In the genomic region with DNA sequence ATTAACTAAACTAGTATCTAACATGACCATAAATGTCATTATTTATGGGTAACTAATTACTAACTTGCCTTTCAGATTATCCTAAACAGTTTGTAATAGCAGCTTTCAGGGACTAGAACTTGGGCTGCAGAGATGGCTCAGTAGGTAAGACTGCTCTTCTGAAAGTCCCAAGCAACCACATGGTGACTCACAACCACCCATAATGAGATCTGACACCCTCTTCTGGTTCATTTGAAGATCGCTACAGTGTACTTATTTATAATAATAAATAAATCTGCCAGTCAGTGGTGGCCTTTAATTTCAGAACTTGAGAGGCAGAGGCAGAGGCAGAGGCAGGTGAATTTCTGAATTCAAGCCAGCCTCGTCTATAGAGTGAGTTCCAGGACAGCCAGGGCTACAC, we compare ENCODE assay signal across 8 mouse cellular contexts. TPM values are rescaled to one million over a fixed set of nuclear protein-coding genes. Genes with fewer than 3 reads are reported as not detected.
A peak's percentile ranks its signal among the peaks of the same experiment; 100 is the strongest.
DNase-seq lines count a peak whose midpoint lies in the region; ATAC-seq and TF ChIP-seq lines count a peak whose summit lies in the region.

No protein-coding gene starts in this region.

- no peaks in the 10 kb centered on the region for H3K27me3 ChIP-seq in kidney, embryonic 14.5 days (ENCODE audit: control insufficient read depth, insufficient read depth, low read length)
- no peaks in the 10 kb centered on the region for H3K27me3 ChIP-seq in CH12.LX (replicated peaks)
- no peaks in the 10 kb centered on the region for H3K27me3 ChIP-seq in forebrain, postnatal 0 days (ENCODE audit: insufficient read depth, low read length)
- no peaks in the 10 kb centered on the region for H3K27me3 ChIP-seq in midbrain, embryonic 11.5 days (ENCODE audit: control insufficient read depth, insufficient read depth, low read length)

- no peak for DNase-seq in kidney, postnatal 10 days
- peak; percentile 55 for DNase-seq in CH12.LX (ENCODE audit: extremely low read depth)
- no peak for DNase-seq in forebrain, postnatal 0 days
- no peak for DNase-seq in midbrain, embryonic 11.5 days (ENCODE audit: low spot score, missing footprints)
- no peak for DNase-seq in adrenal gland, adult (ENCODE audit: inconsistent age in 2 of 2, low spot score in 1 of 2)
- no peak for DNase-seq in lung, postnatal 10 days
- DNase-seq in testis, postnatal 10 days (ENCODE audit: low spot score) = no peak

- peaks cover 25% of the 10 kb centered on the region for H3K36me3 ChIP-seq in kidney, embryonic 14.5 days (ENCODE audit: control insufficient read depth, insufficient read depth, low read length)
- peaks cover 24 to 35% of the 10 kb centered on the region in 2 experiments for H3K36me3 ChIP-seq in CH12.LX (replicated peaks in 1 of 2; ENCODE audit: control insufficient read depth in 1 of 2, insufficient read depth in 1 of 2, low read length in 1 of 2)
- H3K36me3 ChIP-seq in forebrain, postnatal 0 days (ENCODE audit: insufficient read depth) = peaks cover 26% of the 10 kb centered on the region
- peaks cover 19% of the 10 kb centered on the region; the same call in 1 of the 2 replicates for H3K36me3 ChIP-seq in midbrain, embryonic 11.5 days (ENCODE audit: control insufficient read depth, insufficient read depth, low read length)

- peak; percentile 35 for TF ChIP-seq RAD21 in CH12.LX (IDR thresholded peaks at IDR 0.05; ENCODE audit: low read depth, low read length)

- no peak overlapping the region for H3K27ac ChIP-seq in kidney, embryonic 14.5 days (ENCODE audit: low read depth, low read length)
- H3K27ac ChIP-seq in CH12.LX (ENCODE audit: insufficient read depth, low read depth) = no peak overlapping the region
- no peak overlapping the region for H3K27ac ChIP-seq in forebrain, postnatal 0 days (ENCODE audit: low read depth, low read length)
- no peak overlapping the region for H3K27ac ChIP-seq in midbrain, embryonic 11.5 days (ENCODE audit: low read depth, low read length)

- H3K9ac ChIP-seq in kidney, embryonic 14.5 days (ENCODE audit: low read depth, low read length) = no peak overlapping the region
- no peak overlapping the region for H3K9ac ChIP-seq in CH12.LX (ENCODE audit: insufficient read depth, low read depth)
- 0 out of 2 replicates have a peak overlapping the region, but pooled peaks have one; percentile 25 for H3K9ac ChIP-seq in forebrain, postnatal 0 days
- H3K9ac ChIP-seq in midbrain, embryonic 11.5 days (ENCODE audit: low read length) = no peak overlapping the region

- peaks cover 7% of the 10 kb centered on the region; the same call in 1 of the 2 replicates for H3K4me1 ChIP-seq in kidney, embryonic 14.5 days (ENCODE audit: control insufficient read depth, insufficient read depth, low read length)
- peaks cover 7 to 21% of the 10 kb centered on the region in 2 experiments for H3K4me1 ChIP-seq in CH12.LX (ENCODE audit: control insufficient read depth in 1 of 2, insufficient read depth in 2 of 2)
- H3K4me1 ChIP-seq in forebrain, postnatal 0 days (ENCODE audit: insufficient read depth) = peaks cover 11% of the 10 kb centered on the region
- peaks cover 8% of the 10 kb centered on the region for H3K4me1 ChIP-seq in midbrain, embryonic 11.5 days (ENCODE audit: control insufficient read depth, insufficient read depth, low read length)

- WGBS in kidney, embryonic 14.5 days = 55% methylated on average over 2 of the region's 2 CpGs
- WGBS in forebrain, postnatal 0 days = 59% methylated on average over 2 of the region's 2 CpGs
- WGBS in midbrain, embryonic 11.5 days = 64% methylated on average over 2 of the region's 2 CpGs

- in situ Hi-C loops in CH12.LX (cut with MboI; ENCODE audit: low pct_ligation_motif_present, low pct_unique_long_range_greater_than_20kb, low sequenced_read_pairs) = no loop called here

- H3K9me3 ChIP-seq in kidney, embryonic 14.5 days (ENCODE audit: control insufficient read depth, low read length) = no peaks in the 10 kb centered on the region
- H3K9me3 ChIP-seq in CH12.LX (replicated peaks; ENCODE audit: low read length) = no peaks in the 10 kb centered on the region
- H3K9me3 ChIP-seq in forebrain, postnatal 0 days (ENCODE audit: low read length) = no peaks in the 10 kb centered on the region
- no peaks in the 10 kb centered on the region for H3K9me3 ChIP-seq in midbrain, embryonic 11.5 days (ENCODE audit: control insufficient read depth, low read length)

- peak overlapping the region; percentile 53 for H3K4me2 ChIP-seq in kidney, embryonic 14.5 days (replicated peaks; ENCODE audit: low read depth, low read length)
- peak overlapping the region; percentile 73; the same call in 1 of the 2 replicates for H3K4me2 ChIP-seq in CH12.LX (ENCODE audit: insufficient read depth, low read depth, poor library complexity, severe bottlenecking)
- H3K4me2 ChIP-seq in forebrain, postnatal 0 days (ENCODE audit: low read depth) = no peak overlapping the region
- no peak overlapping the region for H3K4me2 ChIP-seq in midbrain, embryonic 11.5 days

- no peak for ATAC-seq in kidney, embryonic 14.5 days (ENCODE audit: low FRiP score, low TSS enrichment)
- ATAC-seq in forebrain, postnatal 0 days = no peak
- no peak for ATAC-seq in midbrain, embryonic 11.5 days (ENCODE audit: low FRiP score)

- no peak for TF ChIP-seq POLR2A in CH12.LX (IDR thresholded peaks at IDR 0.05; ENCODE audit: low read depth, low read length)

- no peak overlapping the region for H3K4me3 ChIP-seq in kidney, embryonic 14.5 days (ENCODE audit: low read length)
- no peak overlapping the region for H3K4me3 ChIP-seq in CH12.LX (replicated peaks in 1 of 3; ENCODE audit: low read depth in 2 of 3, low read length in 2 of 3, poor library complexity in 1 of 3)
- H3K4me3 ChIP-seq in forebrain, postnatal 0 days (ENCODE audit: low read depth, low read length) = no peak overlapping the region
- peak overlapping the region; percentile 86 for H3K4me3 ChIP-seq in midbrain, embryonic 11.5 days (ENCODE audit: low read depth, low read length)

- peak in 1 of 2 experiments; percentile 54; a peak in 2 of 4 replicates for TF ChIP-seq CTCF in CH12.LX (conservative IDR thresholded peaks at IDR 0.05 in 1 of 2, IDR thresholded peaks at IDR 0.05 in 1 of 2; ENCODE audit: low read depth in 2 of 2, low read length in 2 of 2)
- no peak for TF ChIP-seq CTCF in forebrain, postnatal 0 days (IDR thresholded peaks at IDR 0.05; ENCODE audit: low read depth)

- dilution Hi-C loops in CH12.LX (cut with MboI; ENCODE audit: extremely low pct_ligation_motif_present, extremely low pct_unique_long_range_greater_than_20kb, low sequenced_read_pairs) = no loop called here

- TF ChIP-seq EP300 in CH12.LX (IDR thresholded peaks at IDR 0.05; ENCODE audit: low read length) = no peak

- H3K79me2 ChIP-seq in CH12.LX (replicated peaks; ENCODE audit: control insufficient read depth, extremely low read depth, insufficient read depth, poor library complexity, severe bottlenecking) = peaks cover 13% of the 10 kb centered on the region

TF ChIP-seq in CH12.LX, 34 proteins besides CTCF, POLR2A, EP300 and RAD21:
- TF ChIP-seq ZKSCAN1 (IDR thresholded peaks at IDR 0.05; ENCODE audit: borderline replicate concordance, low read depth, low read length) = no peak
- peak; percentile 41 for TF ChIP-seq SMC3 (IDR thresholded peaks at IDR 0.05; ENCODE audit: low read depth, low read length)
- TF ChIP-seq MYC (IDR thresholded peaks at IDR 0.05; ENCODE audit: low read depth, low read length) = peak; percentile 82; the same call in 1 of the 2 replicates

RNA-seq across cellular contexts. Expression of a gene that starts 1.1 kb away (rescaled TPM):
- 356 and 399 TPM in 2 replicates for polyA plus RNA-seq in kidney, embryonic 14.5 days (2014; fragmentation: Nextera tagmentation; extraction: Ambion mirVana)
- total RNA-seq in CH12.LX (2012; rRNA removed) (214 and 283 TPM in 2 replicates), CH12.LX (2014; rRNA removed) (242 and 257 TPM in 2 replicates)
- 284 and 353 TPM in 2 replicates for polyA plus RNA-seq in CH12.LX (2012; ENCODE audit: insufficient read length, low read depth)
- 184 and 255 TPM in 2 replicates for total RNA-seq in forebrain, postnatal 0 days (2014; rRNA removed)
- 242 and 253 TPM in 2 replicates for polyA plus RNA-seq in forebrain, postnatal 0 days (2015; fragmentation: Nextera tagmentation; extraction: Ambion mirVana)
- 364 and 369 TPM in 2 replicates for polyA plus RNA-seq in midbrain, embryonic 11.5 days (2014; fragmentation: Nextera tagmentation; extraction: Ambion mirVana)

RNA-seq across cellular contexts. Expression of a gene that starts 17.3 kb away (rescaled TPM):
- 0.74 and 2.0 TPM in 2 replicates for polyA plus RNA-seq in kidney, embryonic 14.5 days (2014; fragmentation: Nextera tagmentation; extraction: Ambion mirVana)
- 0.08 TPM in 1 of 2 replicates, not detected in the other for total RNA-seq in CH12.LX (2012; rRNA removed)
- 0.15 TPM in 1 of 2 replicates, not detected in the other for total RNA-seq in CH12.LX (2014; rRNA removed)
- 0.40 TPM in 1 of 2 replicates, not detected in the other for polyA plus RNA-seq in CH12.LX (2012; ENCODE audit: insufficient read length, low read depth)
- total RNA-seq in forebrain, postnatal 0 days (2014; rRNA removed) = 0.38 and 1.2 TPM in 2 replicates
- 0.93 and 1.1 TPM in 2 replicates for polyA plus RNA-seq in forebrain, postnatal 0 days (2015; fragmentation: Nextera tagmentation; extraction: Ambion mirVana)
- 0.63 and 0.98 TPM in 2 replicates for polyA plus RNA-seq in midbrain, embryonic 11.5 days (2014; fragmentation: Nextera tagmentation; extraction: Ambion mirVana)

RNA-seq across cellular contexts. Expression of a gene that starts 17.5 kb away (rescaled TPM):
- polyA plus RNA-seq in kidney, embryonic 14.5 days (2014; fragmentation: Nextera tagmentation; extraction: Ambion mirVana) = 31.1 and 32.8 TPM in 2 replicates
- total RNA-seq in CH12.LX (2012; rRNA removed) = 7.5 and 8.4 TPM in 2 replicates
- 3.5 and 4.3 TPM in 2 replicates for total RNA-seq in CH12.LX (2014; rRNA removed)
- 7.2 and 8.1 TPM in 2 replicates for polyA plus RNA-seq in CH12.LX (2012; ENCODE audit: insufficient read length, low read depth)
- 25.5 and 26.8 TPM in 2 replicates for total RNA-seq in forebrain, postnatal 0 days (2014; rRNA removed)
- polyA plus RNA-seq in forebrain, postnatal 0 days (2015; fragmentation: Nextera tagmentation; extraction: Ambion mirVana) = 19.7 and 22.3 TPM in 2 replicates
- 16.6 and 18.9 TPM in 2 replicates for polyA plus RNA-seq in midbrain, embryonic 11.5 days (2014; fragmentation: Nextera tagmentation; extraction: Ambion mirVana)

RNA-seq across cellular contexts. Expression of a gene that starts 29.4 kb away (rescaled TPM):
- 2.2 and 3.7 TPM in 2 replicates for polyA plus RNA-seq in kidney, embryonic 14.5 days (2014; fragmentation: Nextera tagmentation; extraction: Ambion mirVana)
- total RNA-seq in CH12.LX (2012; rRNA removed) (22.7 and 24.7 TPM in 2 replicates), CH12.LX (2014; rRNA removed) (29.7 and 42.6 TPM in 2 replicates)
- 35.2 and 45.7 TPM in 2 replicates for polyA plus RNA-seq in CH12.LX (2012; ENCODE audit: insufficient read length, low read depth)
- total RNA-seq in forebrain, postnatal 0 days (2014; rRNA removed) = 2.2 and 3.9 TPM in 2 replicates
- 4.7 and 5.1 TPM in 2 replicates for polyA plus RNA-seq in forebrain, postnatal 0 days (2015; fragmentation: Nextera tagmentation; extraction: Ambion mirVana)
- polyA plus RNA-seq in midbrain, embryonic 11.5 days (2014; fragmentation: Nextera tagmentation; extraction: Ambion mirVana) = 4.0 and 4.5 TPM in 2 replicates

Comparison
In these comparisons a context has a peak if more than half of its experiments do, and no peak if none do; other contexts are left out.
1. H3K4me2 ChIP-seq: peak in kidney, embryonic 14.5 days (single experiment) and CH12.LX (single experiment); none in forebrain, postnatal 0 days (single experiment) and midbrain, embryonic 11.5 days (single experiment).